Mouse (Mus musculus) ovary, adult 18-20 months (tissue): ENCODE measurements at regions not wholly inside any gene's neighbourhood (a gene's known extent, or its start where the extent isn't known, plus 50 kb on each side); places are given as distances from the start of the nearest gene placed in this dataset.

ENCODE experiments used
- DNase-seq: peaks from one replicate; pipeline ENCODE4 v3.0.0; 2022; ENCODE audit warnings: low spot score, mixed read lengths

DNA sequence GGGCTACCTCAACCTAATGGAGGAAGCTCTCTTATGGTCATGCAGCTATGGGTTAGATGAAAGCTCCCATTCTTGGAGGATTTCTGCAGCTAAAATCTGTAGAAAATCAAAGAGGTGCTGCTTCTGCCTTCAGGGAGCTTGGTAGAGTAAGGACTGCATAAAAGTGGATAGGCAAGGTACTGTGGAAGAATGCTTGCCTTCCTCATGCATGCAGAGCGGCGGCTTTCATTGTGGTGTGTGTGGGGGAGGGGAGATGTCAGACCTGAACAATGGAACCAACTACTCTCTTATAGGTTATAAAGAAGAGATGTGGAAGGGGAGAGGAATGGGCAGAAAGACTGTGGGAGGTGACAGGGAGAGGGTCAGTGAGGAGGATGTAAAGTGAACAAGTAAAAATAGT lies 392.8 kb upstream of the Atp11b start:
- DNase-seq = no peak

DNA sequence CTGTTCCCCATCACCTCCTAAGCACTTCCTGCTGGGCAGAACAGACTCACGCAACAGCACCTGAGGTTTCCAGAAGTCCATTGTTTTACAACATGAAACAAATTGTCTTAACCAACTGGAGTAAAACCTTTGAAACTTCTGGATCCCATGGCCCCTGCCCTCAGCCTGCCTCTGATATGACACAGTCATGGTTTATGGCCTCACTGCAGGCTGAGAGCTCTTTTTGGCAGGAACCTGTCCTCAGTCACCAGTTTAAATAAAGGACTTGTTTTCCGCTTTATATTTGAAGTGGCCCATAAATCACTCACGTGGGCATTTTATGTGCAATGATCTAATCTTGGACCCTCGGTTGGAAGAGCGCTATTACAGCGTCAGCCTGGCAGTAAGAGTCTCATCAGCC lies 388.5 kb upstream of the Atp11b start:
- no peak for DNase-seq

DNA sequence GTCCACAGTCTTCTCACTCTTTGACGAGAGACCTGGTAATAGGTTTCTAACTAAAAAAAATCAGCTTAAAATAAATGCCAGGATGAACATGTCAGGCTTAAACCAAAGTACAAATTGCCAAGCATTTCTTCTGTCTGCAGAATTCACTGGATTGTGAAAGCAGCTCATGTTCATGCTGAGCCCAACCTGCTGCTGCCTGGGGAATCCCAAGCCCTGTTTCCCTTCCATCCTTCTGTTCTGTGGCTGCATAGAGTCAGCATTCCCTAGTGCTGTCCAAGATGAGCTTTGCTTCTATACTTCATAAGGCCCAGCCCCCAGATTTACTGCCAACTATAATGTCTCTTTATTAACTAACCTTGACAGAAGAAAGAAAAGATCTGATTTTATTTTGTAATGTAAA lies 381.6 kb upstream of the Atp11b start:
- no peak for DNase-seq

DNA sequence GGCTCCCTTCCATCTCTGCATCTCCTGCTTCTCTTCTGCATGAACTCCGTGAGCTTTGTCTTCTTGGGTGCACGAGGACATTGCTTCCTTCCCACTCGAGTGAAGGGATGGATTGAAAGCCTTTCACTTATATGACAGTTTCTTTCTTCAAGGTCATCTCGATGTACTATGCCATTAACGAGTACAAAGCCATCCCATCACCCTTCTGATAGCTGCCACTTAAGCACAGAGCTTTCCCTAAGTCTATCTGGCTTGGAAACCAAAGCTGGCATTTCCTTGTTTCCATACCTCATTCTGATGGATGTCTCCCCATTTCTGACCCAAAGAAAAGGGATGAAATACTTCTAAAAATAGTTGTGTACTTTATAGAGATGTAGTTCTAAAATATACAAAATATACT lies 366.5 kb upstream of the Atp11b start:
- DNase-seq = no peak

DNA sequence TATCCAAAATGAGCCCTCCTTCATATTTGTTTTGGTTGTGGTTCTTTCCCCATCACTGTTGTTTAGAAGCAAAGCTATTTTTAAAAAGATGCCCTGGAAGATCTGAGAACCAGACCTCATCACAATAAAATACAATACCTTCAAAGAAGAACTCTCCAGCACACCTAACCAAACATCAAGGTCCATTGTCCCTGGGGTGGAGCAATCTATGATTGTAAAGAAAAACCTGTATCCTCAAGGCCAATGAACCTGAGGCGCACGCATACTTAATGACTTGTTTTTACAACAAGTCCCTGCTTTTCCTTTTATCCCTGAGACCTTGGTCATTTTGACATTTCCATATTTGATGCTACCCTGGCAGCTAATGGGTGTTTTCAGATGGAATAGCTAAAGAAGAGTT lies 361.2 kb upstream of the Atp11b start:
- DNase-seq = no peak

DNA sequence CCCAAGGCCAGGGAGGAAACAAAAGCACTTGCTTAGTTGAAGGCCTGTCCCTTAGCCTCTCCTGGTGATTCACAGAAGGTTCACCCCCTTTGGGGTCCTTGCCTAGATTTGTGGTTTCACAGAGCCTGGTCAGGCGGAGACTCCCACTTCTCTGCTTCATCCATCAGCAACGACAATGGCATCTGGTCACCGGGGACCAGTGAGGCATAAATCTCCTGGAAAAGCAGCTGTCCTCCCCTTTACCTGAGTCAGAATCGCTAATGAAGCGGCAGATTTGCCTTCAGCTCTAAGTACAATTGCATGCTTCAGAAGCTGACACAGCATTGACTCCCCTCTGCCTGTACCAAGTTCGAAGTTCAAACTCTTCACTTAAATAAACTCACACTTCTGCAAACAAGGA lies 353.7 kb upstream of the Atp11b start:
- DNase-seq = no peak

DNA sequence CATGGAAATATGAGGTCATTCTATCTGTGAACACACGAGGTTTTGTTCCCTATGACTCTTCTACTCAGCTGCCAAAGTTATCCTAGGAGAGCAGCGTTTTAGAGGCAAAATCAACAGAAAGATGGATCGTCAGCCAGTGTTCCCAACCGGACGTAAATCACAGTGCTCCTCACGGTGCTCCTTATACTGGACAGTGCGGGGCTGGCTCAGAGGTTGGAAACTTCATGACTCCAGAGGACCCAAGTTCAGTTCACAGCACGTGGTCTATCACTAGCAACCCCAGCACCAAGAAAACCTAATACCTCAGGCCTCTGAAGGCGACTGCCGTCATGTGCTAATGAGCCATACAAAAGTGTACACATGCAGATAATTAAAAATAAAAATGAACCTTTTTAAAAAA lies 351.2 kb upstream of the Atp11b start:
- DNase-seq = no peak

DNA sequence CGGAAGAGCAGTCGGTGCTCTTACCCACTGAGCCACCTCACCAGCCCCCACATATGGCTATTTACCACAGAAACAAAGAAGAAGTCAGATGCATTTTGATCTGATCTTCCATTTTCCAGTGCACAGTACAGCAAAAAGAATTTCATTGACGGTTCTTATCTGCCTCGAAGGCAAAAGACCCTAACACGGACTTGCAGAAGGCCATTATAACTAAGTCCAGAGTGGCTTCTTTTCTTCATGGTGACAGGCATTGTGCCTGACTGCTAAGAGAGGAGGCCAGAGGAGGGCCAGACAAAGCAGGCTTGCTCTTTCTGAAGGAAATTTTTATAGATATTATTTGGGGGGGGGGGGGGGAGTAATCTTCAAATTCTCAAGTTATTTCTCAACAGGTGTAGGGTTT lies 350.0 kb upstream of the Atp11b start:
- no peak for DNase-seq

DNA sequence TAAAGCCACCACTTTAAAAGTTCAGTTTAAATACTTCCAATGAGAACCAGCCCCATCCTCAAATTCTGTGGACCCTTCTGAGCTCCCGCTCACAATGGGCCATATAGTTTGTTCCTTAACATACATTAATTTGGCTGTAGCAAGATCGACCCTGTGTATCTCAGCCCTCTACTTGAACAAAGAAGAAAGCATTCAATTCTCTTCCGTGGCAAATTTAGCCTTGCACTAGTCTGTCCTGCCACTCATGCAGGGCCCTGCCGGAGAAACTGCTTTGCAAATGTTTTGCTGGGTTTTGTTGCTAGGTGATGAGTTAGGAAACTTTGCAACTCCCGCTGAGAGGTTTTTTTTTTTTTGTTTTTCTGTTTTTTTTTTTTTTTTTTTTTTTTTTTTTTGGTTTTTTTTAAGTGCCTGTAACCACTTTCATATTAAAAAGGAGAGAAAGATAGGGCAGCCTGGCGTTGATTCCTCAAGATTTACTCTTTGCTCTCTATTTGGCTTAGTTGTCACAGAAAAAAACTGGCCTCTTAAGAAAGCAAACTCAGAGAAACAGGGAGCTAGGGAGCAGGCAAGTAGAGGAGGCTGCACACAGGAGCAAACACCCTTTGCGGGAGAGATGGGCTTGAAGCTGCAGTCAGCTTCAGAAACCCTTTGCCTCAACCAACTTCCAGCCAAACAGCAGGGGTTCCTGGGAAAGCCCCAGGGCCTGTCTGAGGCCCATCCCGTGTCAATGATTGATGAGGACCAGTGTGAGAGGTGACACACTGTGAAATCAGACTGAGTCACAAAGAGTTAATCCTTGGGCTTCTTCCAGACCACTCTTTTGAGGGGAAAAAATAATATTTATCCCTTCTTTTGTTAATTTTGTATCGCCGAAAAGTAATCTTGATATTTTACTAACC lies 349.2 kb upstream of the Atp11b start:
- no peak for DNase-seq

DNA sequence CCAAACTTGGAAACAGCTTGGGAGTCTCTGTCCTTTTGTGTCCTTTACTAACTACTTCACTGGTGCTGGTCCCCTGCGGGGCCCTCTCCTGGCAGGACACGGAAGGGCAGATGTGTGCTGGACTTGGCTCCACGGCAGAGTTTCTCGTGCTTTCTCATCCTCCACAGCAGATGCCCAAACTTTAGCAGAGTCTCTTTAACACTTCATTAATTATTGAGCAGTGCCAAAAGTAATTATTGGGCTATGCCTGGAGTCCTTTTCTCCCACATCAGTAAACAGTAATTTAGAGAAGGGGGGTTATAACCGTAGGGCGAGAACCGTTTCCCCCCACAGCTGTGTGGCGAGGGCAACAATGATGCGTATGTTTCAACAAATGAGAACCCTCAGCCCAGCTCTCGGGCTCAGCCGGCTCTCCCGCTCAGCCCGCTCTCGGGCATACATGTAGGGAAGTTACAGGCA lies 348.3 kb upstream of the Atp11b start:
- DNase-seq = no peak

DNA sequence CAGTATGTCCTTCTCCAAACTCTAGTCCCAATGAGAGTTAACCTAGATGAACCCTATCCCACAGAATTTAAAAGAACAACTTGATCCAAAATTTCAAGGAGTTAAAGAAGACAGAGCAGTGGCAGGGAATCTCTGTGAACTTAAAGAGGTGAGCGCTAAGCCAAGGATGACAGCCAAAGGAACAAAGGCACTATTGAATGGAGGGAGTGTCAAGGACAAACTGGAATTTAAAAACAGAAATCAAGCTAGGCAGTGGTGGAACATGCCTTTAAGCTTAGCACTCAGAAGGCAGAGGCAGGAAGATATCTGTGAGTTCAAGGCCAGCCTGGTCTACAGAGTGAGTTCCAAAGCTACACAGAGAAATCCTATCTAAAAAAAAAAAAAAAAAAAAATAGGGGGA lies 316.2 kb upstream of the Atp11b start:
- no peak for DNase-seq

DNA sequence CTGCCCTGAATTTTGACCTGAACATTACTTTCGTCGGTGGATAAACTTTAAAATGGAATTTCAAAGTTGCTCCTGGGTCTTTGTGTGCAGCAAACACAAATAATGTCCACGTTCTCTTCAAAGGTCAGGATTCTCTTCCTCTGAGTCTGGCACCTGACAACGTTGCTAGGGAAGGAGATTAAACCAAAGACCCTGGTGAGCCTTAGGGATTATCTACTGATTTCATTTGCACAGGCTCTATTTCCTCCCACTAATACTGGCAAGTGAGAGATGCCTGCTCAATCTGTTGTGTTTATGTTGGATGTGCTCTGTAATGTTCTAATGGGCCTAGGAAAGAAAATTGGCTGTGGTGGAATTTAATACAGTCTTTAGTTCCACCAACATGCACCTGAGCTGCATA lies 291.0 kb upstream of the Atp11b start:
- no peak for DNase-seq

DNA sequence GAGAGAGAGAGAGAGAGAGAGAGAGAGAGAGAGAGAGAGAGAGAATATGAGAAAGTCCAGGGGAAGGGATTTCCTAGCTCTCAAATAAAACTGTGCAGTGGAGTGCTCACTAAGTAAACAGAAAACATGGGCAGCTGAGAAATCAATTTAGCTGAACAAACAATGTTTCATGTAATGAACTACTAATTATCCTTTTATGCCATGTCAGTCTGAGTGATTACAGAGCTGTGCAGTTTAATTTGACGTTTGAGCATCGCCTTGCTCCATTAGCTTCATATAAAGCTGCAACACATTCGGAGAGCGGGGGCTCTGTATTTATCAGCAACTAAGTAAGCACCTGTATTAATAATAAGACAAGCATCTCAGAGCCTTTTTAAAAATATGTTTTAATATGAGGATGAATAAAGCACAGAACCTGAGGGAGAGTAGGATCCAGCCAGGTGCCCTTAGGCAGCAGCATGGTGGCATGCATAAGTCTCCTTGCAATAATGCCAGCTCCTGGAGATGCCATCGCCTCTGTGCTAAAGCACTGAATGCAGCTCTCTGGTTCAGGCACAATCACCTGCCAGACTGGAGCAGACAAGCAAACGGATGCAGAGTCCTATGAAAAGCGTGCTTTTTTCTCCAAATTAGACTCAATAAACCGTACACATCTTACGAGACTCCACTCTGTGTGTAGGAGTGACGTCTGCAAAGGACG lies 289.5 kb upstream of the Atp11b start:
- DNase-seq = no peak

DNA sequence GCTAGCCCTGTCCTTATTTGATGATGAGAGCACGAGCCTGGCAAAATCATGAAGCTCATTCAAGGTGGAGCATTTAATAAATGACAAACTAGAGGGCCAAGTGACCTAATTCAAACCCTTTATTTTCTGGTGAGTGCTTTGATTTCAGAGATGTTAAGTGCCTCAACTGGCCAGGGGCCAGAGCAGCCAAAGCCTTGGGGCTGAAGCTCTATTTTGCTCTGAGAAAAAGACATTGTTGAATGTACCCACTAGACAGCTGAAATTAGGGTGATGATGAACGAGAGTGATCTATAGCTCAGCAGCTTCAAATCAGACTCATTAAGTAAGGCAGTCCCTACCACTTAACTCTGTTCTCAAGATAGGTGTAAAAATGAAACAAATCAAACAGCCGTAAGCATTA lies 287.9 kb upstream of the Atp11b start:
- DNase-seq = no peak

DNA sequence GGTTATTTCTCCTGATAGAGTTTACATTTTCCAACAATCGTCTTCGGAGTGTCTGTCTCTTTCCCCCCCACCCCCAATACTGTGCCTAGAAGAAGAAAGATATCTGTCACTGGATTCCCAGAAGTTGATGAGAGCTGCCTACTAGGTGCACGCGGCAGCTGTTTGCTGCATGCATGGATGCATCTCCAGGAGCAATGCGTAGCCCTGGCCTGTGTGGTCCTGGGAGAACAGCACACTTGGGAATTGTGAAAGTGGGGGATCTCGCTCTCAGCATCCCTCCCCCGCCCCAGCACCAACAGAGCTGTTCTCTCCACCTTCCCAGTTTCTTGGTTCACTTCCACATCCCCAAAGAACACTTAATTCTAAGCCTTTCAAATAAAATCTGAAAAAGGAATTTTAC lies 280.6 kb upstream of the Atp11b start:
- DNase-seq = no peak

DNA sequence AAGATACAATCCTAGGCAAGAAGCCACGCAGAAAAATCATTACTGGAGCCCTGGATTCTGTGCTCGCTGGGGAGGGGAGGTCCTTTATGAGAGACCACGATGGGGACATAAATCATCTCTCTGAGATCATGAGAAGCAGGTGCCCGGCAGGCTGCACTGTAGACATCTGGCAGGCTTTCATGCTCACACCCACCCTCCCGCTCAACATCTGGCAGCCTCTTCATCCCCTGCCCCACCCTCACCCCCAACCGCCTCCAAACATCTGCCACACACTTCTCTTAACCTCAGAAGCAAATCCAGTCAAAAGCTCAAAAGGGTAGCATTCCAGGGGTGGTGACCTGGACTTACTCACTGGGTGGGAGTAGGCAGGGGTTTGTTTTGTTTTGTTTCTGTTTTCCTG lies 279.5 kb upstream of the Atp11b start:
- DNase-seq = no peak

DNA sequence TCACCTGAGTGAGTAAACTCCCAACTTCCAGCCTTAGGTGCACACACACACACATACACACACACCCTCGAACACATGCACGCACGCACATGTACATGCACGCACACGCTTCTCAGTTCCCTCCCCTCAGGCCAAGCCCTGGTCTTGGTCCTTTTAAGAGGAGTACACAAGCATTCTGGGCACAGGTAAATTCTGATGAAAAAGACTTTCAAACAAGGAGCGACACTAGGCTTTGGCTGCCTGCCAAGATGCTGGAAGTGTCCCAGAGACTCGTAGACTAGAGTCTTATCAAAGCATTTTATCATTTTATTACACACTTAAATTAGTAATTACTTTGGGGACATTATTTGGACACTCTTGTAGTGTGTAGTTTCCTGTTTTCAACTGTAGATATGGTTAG lies 278.6 kb upstream of the Atp11b start:
- DNase-seq = no peak

DNA sequence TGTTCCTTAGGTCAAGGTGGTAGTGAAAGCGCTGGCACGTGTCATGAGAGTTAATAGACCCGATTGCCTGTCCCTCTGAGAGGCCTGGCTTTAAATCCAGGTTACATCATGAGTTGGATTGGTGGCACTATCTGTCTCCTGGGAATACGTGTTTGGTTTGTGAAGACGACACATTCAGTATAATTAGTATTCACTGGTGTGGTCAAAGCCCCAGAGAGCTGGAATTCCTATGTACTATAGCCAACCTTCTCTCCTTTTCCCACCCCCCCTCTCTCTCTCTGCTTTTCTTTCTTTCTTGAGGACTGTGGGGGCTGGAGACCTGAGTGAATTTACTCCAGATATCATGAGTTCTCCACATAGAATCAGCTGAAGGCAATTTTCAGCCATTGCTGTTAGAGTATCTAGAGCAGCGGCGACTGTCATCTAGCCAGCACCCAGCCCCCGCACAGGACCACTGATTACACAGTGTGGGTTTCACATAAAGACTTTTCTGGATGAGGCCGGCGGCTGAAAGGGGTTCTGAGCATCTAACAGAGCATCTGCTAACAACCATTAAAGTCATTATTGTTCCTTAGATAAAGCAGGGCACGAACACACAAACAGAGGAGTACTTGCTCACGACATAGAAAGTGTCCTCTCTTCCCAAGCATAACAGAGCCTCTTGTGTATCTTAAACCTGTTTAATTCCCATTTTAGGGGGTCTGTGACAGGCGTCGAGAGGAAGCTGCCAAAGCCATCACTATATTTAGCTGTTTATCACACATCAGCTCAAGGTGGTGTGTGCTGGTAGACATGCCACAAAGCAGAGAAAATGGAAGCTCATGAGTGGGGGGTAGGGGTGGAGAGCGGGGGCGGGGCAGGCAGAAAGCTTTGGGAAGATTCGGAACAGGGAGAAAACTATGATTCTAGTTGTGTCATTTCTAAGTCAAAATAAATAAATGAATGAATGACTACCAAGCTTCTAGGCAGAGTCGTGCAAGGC lies 272.9 kb upstream of the Atp11b start:
- no peak for DNase-seq

DNA sequence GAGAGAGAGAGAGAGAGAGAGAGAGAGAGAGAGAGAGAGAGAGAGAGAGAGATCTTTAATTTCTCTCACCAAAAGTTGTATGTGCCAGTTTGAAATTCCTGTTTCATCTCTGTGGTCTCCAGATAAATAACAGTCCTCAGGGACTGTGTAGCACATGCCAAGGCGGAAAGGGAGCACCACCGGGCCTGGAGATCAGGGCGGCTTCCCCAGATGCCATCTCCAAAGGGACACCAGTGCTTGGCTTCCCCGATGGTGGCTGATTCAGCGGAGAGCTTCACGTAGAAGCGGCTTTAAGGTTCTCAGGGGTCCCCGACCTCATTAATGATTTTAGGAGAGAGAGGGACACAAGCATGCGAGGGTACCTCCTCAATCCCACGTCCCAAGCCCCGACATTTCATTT lies 272.1 kb upstream of the Atp11b start:
- DNase-seq = no peak

DNA sequence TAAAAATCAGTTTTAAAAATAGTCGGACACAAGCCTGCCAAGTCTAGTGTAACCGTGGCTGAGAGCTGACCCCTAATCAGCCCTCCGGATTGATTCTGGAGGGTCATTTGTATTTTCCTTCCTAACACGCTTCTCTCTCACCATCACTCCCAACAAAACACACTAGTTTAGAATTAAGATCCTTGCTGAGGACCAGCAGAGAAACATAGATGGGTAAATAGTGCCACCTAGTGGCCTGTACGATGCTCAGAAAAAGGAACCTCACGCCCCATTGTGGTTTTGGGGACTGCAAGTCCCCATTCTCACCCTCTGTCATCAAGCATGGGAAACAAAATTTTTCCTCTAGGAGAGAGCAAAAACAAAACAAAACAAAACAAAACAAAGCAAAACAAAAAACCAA lies 271.6 kb upstream of the Atp11b start:
- DNase-seq = no peak

DNA sequence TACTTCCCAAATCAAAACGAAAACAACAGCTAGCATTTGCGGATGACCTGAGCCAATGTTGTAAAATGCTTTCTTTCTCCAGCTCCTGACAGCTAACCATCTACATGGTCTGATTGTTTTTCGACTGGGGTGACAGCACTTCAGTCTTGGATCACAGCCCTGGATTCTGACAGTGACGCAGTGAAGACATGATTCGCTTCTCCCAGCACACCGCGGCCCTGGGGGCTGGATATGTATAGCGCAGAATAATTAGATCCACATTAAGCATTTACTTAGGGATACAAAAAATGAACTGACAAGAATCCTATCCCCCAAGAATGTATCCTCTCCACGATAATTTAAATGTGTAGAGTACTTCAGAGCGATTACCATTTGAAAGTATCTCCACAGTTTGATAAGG lies 271.1 kb upstream of the Atp11b start:
- DNase-seq = no peak

DNA sequence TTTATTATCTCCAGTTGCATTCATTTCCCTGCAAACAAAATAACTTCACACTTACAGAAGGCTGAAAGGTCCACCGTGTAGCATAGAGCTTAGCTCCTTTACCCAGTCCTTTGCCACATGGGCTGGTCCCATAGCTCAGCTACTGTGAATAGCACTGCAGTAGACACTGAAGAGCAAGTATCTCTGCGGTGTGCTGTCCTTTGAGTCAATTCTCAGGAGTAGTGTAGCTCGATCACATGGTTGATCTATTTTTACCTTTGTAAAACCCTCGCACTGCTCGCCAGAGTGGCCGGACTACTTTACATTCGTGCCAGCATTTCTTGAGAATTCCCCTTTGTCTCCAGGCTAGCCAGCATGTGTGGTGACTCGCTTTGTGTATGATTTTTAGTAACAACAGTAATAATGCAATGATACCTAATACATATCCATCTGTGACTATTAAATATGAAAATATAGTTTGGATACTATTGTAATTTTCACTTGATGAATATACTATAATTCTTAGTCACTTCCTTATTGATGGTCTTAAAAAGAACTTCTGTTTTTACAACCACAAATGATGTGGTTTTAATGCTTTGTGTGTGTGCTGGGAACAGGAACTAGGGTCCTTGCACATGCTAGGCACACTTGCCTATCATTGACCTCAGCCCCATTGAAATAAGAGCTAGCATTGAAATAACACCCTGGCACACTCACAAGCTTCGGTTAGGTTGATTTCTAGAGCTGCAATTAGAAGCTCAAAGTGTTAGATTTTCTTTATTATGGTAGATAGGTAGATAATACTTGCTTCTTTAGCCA lies 257.7 kb upstream of the Atp11b start:
- DNase-seq = no peak
